Mouse (Mus musculus) CH12.LX (cell line): ENCODE measurements around the gene Otud3. TPM values are rescaled to one million over a fixed set of nuclear protein-coding genes. Genes with fewer than 3 reads are reported as not detected.

Experiments
- DNase-seq: peaks from one replicate; pipeline ENCODE4 v3.0.0-alpha.2; 2013; ENCODE audit errors: extremely low read depth
- H3K27ac ChIP-seq: 2 replicates; pipeline ENCODE4 v1.5.1; 2012; ENCODE audit warnings: low read depth, mild to moderate bottlenecking, control low read depth, moderate library complexity; ENCODE audit not compliant: insufficient read depth
- H3K27me3 ChIP-seq: replicated peaks from 2 replicates; pipeline ENCODE3; 2012; ENCODE audit warnings: inconsistent platforms
- H3K36me3 ChIP-seq, 2 experiments: replicated peaks in 1 of 2; 2 replicates each; pipeline versions ENCODE3 to v1.6.1; 2012; ENCODE audit warnings: inconsistent platforms in 1 of 2, low read length in 1 of 2, mild to moderate bottlenecking in 1 of 2, mixed read lengths in 1 of 2, moderate library complexity in 1 of 2; ENCODE audit not compliant: control insufficient read depth in 1 of 2, insufficient read depth in 1 of 2
- H3K4me1 ChIP-seq, 2 experiments: 2 replicates each; pipeline ENCODE4 v1.6.1; 2012; ENCODE audit warnings: inconsistent platforms in 1 of 2, moderate library complexity in 1 of 2; ENCODE audit not compliant: insufficient read depth in 2 of 2, control insufficient read depth in 1 of 2
- H3K4me2 ChIP-seq: 2 replicates; pipeline ENCODE4 v1.6.1; 2012; ENCODE audit warnings: low read depth, mild to moderate bottlenecking, control low read depth; ENCODE audit not compliant: poor library complexity, insufficient read depth, severe bottlenecking
- H3K4me3 ChIP-seq, 3 experiments: fragments of 150-350 bp in 1 of 3; sonication (generic) in 1 of 3; replicated peaks in 1 of 3; 2 replicates each; pipeline versions ENCODE3 to v1.5.1; 2011 to 2012; ENCODE audit warnings: low read depth in 2 of 3, low read length in 2 of 3, mild to moderate bottlenecking in 2 of 3, moderate library complexity in 2 of 3, control low read depth in 1 of 3, improper control_type of control experiment in 1 of 3, inconsistent platforms in 1 of 3, mixed read lengths in 1 of 3; ENCODE audit not compliant: poor library complexity in 1 of 3
- H3K79me2 ChIP-seq: replicated peaks from 2 replicates; pipeline ENCODE4 v1.6.1; 2012; ENCODE audit warnings: mild to moderate bottlenecking, moderate library complexity; ENCODE audit not compliant: control insufficient read depth, poor library complexity, insufficient read depth, severe bottlenecking; ENCODE audit errors: extremely low read depth
- H3K9ac ChIP-seq: 2 replicates; pipeline ENCODE4 v1.6.1; 2012; ENCODE audit warnings: low read depth, mild to moderate bottlenecking, control low read depth, moderate library complexity; ENCODE audit not compliant: insufficient read depth
- H3K9me3 ChIP-seq: replicated peaks from 2 replicates; pipeline ENCODE3; 2012; ENCODE audit warnings: low read length, inconsistent platforms, mixed read lengths
- BHLHE40 ChIP-seq: IDR thresholded peaks from 2 replicates; pipeline ENCODE4 v1.6.1; 2011; ENCODE audit warnings: mild to moderate bottlenecking, low read depth, low read length, improper control_type of control experiment
- CHD2 ChIP-seq: IDR thresholded peaks from 2 replicates; pipeline ENCODE4 v1.6.1; 2011; ENCODE audit warnings: low read length, improper control_type of control experiment
- CTCF ChIP-seq, 2 experiments: IDR thresholded peaks in 1 of 2; conservative IDR thresholded peaks in 1 of 2; 2 replicates each; pipeline ENCODE4 v1.5.1; 2011 to 2012; ENCODE audit warnings: low read depth in 2 of 2, low read length in 2 of 2, improper control_type of control experiment in 1 of 2, inconsistent platforms in 1 of 2, mild to moderate bottlenecking in 1 of 2, moderate library complexity in 1 of 2
- E2F4 ChIP-seq: IDR thresholded peaks from 2 replicates; pipeline ENCODE4 v1.6.1; 2011; ENCODE audit warnings: low read depth, low read length, improper control_type of control experiment; ENCODE audit not compliant: insufficient replicate concordance
- EP300 ChIP-seq: IDR thresholded peaks from 2 replicates; pipeline ENCODE4 v1.6.1; 2011; ENCODE audit warnings: low read length, improper control_type of control experiment
- HCFC1 ChIP-seq: IDR thresholded peaks from 2 replicates; pipeline ENCODE4 v1.6.1; 2012; ENCODE audit warnings: low read depth, mild to moderate bottlenecking, inconsistent platforms, low read length, improper control_type of control experiment
- IRF4 ChIP-seq: IDR thresholded peaks from 2 replicates; pipeline ENCODE4 v1.6.1; 2014; ENCODE audit warnings: low read depth, mild to moderate bottlenecking, inconsistent platforms, low read length, improper control_type of control experiment
- JUN ChIP-seq: IDR thresholded peaks from 2 replicates; pipeline ENCODE4 v1.6.1; 2011; ENCODE audit warnings: low read depth, mild to moderate bottlenecking, low read length, improper control_type of control experiment, moderate library complexity; ENCODE audit not compliant: insufficient read depth
- JUND ChIP-seq: conservative IDR thresholded peaks from 2 replicates; pipeline ENCODE4 v1.6.1; 2011; ENCODE audit warnings: low read depth, low read length, improper control_type of control experiment
- MAFK ChIP-seq: IDR thresholded peaks from 2 replicates; pipeline ENCODE4 v1.6.1; 2011; ENCODE audit warnings: low read length, improper control_type of control experiment; ENCODE audit not compliant: insufficient replicate concordance
- MAZ ChIP-seq: IDR thresholded peaks from 2 replicates; pipeline ENCODE4 v1.6.1; 2012; ENCODE audit warnings: low read depth, mild to moderate bottlenecking, inconsistent platforms, low read length, improper control_type of control experiment, moderate library complexity
- MEF2A ChIP-seq: IDR thresholded peaks from 2 replicates; pipeline ENCODE4 v1.6.1; 2014; ENCODE audit warnings: low read depth, mild to moderate bottlenecking, inconsistent platforms, low read length, improper control_type of control experiment, borderline replicate concordance
- MYC ChIP-seq: IDR thresholded peaks from 2 replicates; pipeline ENCODE4 v1.6.1; 2011; ENCODE audit warnings: low read depth, mild to moderate bottlenecking, improper control_type of control experiment, low read length
- NELFE ChIP-seq: IDR thresholded peaks from 2 replicates; pipeline ENCODE4 v1.6.1; 2011; ENCODE audit warnings: low read depth, low read length, improper control_type of control experiment
- NRF1 ChIP-seq: IDR thresholded peaks from 2 replicates; pipeline ENCODE4 v1.6.1; 2014; ENCODE audit warnings: low read depth, mild to moderate bottlenecking, inconsistent platforms, low read length, improper control_type of control experiment, moderate library complexity
- POLR2A ChIP-seq: IDR thresholded peaks from 2 replicates; pipeline ENCODE4 v1.6.1; 2011; ENCODE audit warnings: low read depth, mild to moderate bottlenecking, improper control_type of control experiment, low read length
- RAD21 ChIP-seq: IDR thresholded peaks from 2 replicates; pipeline ENCODE4 v1.6.1; 2011; ENCODE audit warnings: low read depth, mild to moderate bottlenecking, low read length, improper control_type of control experiment, moderate library complexity
- SIN3A ChIP-seq: IDR thresholded peaks from 2 replicates; pipeline ENCODE4 v1.6.1; 2012; ENCODE audit warnings: low read length, improper control_type of control experiment, inconsistent platforms
- SMC3 ChIP-seq: IDR thresholded peaks from 2 replicates; pipeline ENCODE4 v1.6.1; 2011; ENCODE audit warnings: low read depth, low read length, improper control_type of control experiment
- TBP ChIP-seq: conservative IDR thresholded peaks from 2 replicates; pipeline ENCODE4 v1.6.1; 2011; ENCODE audit warnings: low read depth, low read length, improper control_type of control experiment
- UBTF ChIP-seq: IDR thresholded peaks from 2 replicates; pipeline ENCODE4 v1.6.1; 2012; ENCODE audit warnings: low read depth, mild to moderate bottlenecking, inconsistent platforms, low read length, improper control_type of control experiment, moderate library complexity
- USF1 ChIP-seq: IDR thresholded peaks from 2 replicates; pipeline ENCODE4 v1.6.1; 2014; ENCODE audit warnings: low read depth, mild to moderate bottlenecking, inconsistent platforms, low read length, improper control_type of control experiment
- USF2 ChIP-seq: conservative IDR thresholded peaks from 2 replicates; pipeline ENCODE4 v1.6.1; 2011; ENCODE audit warnings: low read depth, low read length, improper control_type of control experiment
- ZNF384 ChIP-seq: IDR thresholded peaks from 2 replicates; pipeline ENCODE4 v1.6.1; 2012; ENCODE audit warnings: low read depth, low read length, improper control_type of control experiment, inconsistent platforms
- dilution Hi-C: fragments of 300-500 bp; cut with MboI; formaldehyde crosslinking; loops from 2 replicates; pipeline ENCODE4 v1.14.3; 2020; ENCODE audit warnings: low sequenced_read_pairs; ENCODE audit not compliant: extremely low pct_unique_long_range_greater_than_20kb, extremely low pct_ligation_motif_present
- in situ Hi-C: fragments of 300-500 bp; cut with MboI; formaldehyde crosslinking; loops from 3 replicates; pipeline ENCODE4 v1.14.3; 2019; ENCODE audit warnings: low sequenced_read_pairs, low pct_ligation_motif_present, low pct_unique_long_range_greater_than_20kb, mixed read lengths
- polyA plus RNA-seq: library from polyadenylated mRNA; unstranded; fragments of >175 nt; gene quantifications from 2 replicates; pipeline ENCODE4 v1.2.1, GENCODE M21; 2012; ENCODE audit warnings: low read depth; ENCODE audit not compliant: insufficient read length
- total RNA-seq, 2 experiments: library from RNA; depleted of rRNA; stranded (reverse); fragments of 300-350 nt in 1 of 2; fragments of >200 nt in 1 of 2; gene quantifications; 2 replicates each; pipeline ENCODE4 v1.2.3; 2012 to 2014

The Otud3 gene
- total and polyA plus RNA-seq, 3 experiments = 3.2 to 5.5 (median 5.4) TPM

DNA sequence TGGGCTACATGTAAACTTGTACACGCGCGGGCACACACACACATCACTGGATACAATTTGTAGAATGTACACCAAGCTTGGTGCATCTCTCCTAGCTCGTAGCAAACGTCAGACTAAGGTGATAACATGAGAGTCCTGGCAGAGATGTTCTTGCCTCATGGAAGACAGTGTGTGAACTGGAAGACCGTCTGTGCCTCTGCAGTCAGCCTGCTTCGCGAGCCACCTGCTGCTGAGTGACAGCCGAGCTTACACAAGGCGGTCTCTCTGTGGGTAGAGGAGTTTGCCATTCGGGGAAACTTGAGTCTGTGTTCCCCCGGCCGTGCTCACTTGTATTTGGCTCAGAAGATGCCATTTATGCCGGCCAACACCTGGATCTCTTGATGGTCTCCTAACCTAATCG is 55.3 kb downstream of the Otud3 start:
- Histone ChIP-seq H3K4me1 (no peaks in the 10 kb centered on the region), H3K27ac (no peak overlapping the region), H3K9me3 (no peaks in the 10 kb centered on the region), H3K79me2 (no peaks in the 10 kb centered on the region), H3K4me2 (no peak overlapping the region), H3K36me3 (no peaks in the 10 kb centered on the region), H3K9ac (no peak overlapping the region), H3K27me3 (peaks cover 82% of the 10 kb centered on the region), H3K4me3 (no peak overlapping the region)
- TF ChIP-seq CHD2 = no peak
- no peak for TF ChIP-seq JUN
- no peak for TF ChIP-seq UBTF
- no peak for TF ChIP-seq E2F4
- no peak for TF ChIP-seq HCFC1
- no peak for TF ChIP-seq USF1
- no peak for TF ChIP-seq EP300
- TF ChIP-seq TBP = no peak
- TF ChIP-seq USF2 = no peak
- no peak for TF ChIP-seq POLR2A
- dilution Hi-C loops = no loop called here
- DNase-seq = no peak
- in situ Hi-C loops = loop anchor here (10.0 kb wide), 2 partner anchors 114 to 414 kb away; no protein-coding TSS in a partner anchor

DNA sequence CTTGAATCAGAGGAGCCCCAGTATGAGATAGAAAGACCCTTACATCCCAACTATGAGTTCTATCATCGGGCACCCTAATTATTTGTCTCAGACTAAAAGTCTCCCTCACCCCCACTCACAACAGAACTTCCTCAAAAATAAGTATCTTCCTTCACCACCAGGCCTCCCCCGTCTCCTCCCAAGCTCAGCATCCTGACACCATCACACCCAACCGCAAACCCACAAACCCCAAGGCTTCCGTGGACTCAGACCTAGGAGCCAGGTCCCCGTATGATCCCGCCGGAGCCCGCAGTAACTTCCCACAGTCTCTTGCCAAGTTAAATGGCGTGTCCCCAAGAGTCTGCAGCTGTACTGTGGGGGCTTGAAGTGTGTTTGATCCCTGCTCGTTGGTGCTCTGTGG is 56.2 kb downstream of the Otud3 start:
- no peak overlapping the region for H3K9ac ChIP-seq

DNA sequence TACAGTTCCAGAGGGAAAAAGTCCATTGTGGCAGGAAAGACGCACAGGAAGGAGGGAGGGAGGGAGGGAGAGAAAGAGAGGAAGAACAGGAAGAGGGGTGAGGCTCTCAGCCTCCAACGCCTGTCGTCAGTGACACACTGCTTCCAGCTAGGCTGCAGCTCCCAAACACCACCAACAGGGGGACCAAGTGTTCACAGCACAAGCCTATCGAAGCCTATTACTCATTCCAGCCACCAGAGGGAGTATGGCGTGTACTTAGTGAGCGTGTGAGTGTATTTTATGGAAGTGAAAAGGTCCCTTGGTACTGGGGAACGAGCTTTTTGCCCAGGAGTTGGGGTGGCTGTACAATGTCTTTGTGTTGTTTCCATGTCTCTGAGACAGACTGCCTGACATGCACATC is 57.3 kb downstream of the Otud3 start:
- Histone ChIP-seq H3K9ac (no peak overlapping the region), H3K27ac (no peak overlapping the region), H3K4me2 (no peak overlapping the region), H3K4me1 (no peaks in the 10 kb centered on the region), H3K4me3 (no peak overlapping the region), H3K27me3 (peaks cover 72% of the 10 kb centered on the region), H3K9me3 (no peaks in the 10 kb centered on the region), H3K79me2 (no peaks in the 10 kb centered on the region), H3K36me3 (no peaks in the 10 kb centered on the region)
- dilution Hi-C loops (no loop called here), in situ Hi-C loops (loop anchor here (10.0 kb wide), 2 partner anchors 112 to 412 kb away; no protein-coding TSS in a partner anchor)
- TF ChIP-seq MAZ (no peak), ZNF384 (no peak), MYC (peak; percentile 40; the same call in 1 of the 2 replicates), MEF2A (no peak), NRF1 (no peak), SIN3A (no peak), CTCF (conservative IDR thresholded peaks at IDR 0.05 in 1 of 2, IDR thresholded peaks at IDR 0.05 in 1 of 2; ENCODE audit: low read depth in 2 of 2, low read length in 2 of 2) (peak; percentile 96 to 100), JUND (no peak), USF1 (no peak), NELFE (peak; percentile 67; the same call in 1 of the 2 replicates), MAFK (no peak), RAD21 (peak; percentile 50), SMC3 (peak; percentile 84), IRF4 (no peak)
- DNase-seq = peak; percentile 85

More for the DNA sequence above, 56.2 kb downstream of the Otud3 start:
- no peaks in the 10 kb centered on the region for H3K36me3 ChIP-seq
- no peaks in the 10 kb centered on the region for H3K79me2 ChIP-seq
- DNase-seq = no peak
- in situ Hi-C loops (loop anchor here (10.0 kb wide), 2 partner anchors 113 to 413 kb away; no protein-coding TSS in a partner anchor), dilution Hi-C loops (no loop called here)
- H3K4me1 ChIP-seq = no peaks in the 10 kb centered on the region
- no peak for TF ChIP-seq BHLHE40
- no peak for TF ChIP-seq SMC3
- TF ChIP-seq SIN3A = no peak
- peaks cover 80% of the 10 kb centered on the region for H3K27me3 ChIP-seq
- no peak overlapping the region for H3K4me2 ChIP-seq
- H3K4me3 ChIP-seq = no peak overlapping the region
- no peaks in the 10 kb centered on the region for H3K9me3 ChIP-seq
- H3K27ac ChIP-seq = no peak overlapping the region
